15 mouse cellular contexts compared by ENCODE assay signal in the genomic region with DNA sequence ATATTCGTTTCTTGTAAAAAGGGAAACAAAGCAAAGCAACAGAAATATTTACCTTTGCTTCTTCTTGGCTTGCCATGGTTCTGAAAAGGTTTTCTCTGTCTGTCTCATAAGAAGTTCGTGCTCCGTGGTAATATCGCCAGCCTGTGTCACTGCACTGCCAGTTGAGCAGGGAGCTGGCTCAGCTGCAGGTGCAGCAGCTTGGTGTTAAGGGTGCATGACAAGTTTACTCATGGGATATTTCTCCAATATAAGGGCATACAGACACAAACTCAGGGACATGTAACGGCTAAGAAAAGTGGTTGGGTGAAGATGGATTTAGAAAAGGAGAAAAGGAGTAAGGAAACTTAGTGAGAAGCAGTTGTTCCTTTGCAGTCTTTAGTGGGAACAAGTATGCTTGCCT.
DNase-seq lines count a peak whose midpoint lies in the region; ATAC-seq and TF ChIP-seq lines count a peak whose summit lies in the region.
"Had no signal": no experiment of that assay in that cellular context is flagged by ENCODE, and none has a peak within 500 bp of the region (broad histone marks: within the 10 kb centered on the region; RNA-seq: fewer than 3 reads in every experiment).

No protein-coding gene starts in this region.

- no peaks in the 10 kb centered on the region for H3K79me2 ChIP-seq in MEL (ENCODE audit: control insufficient read depth, insufficient read depth, low read length, poor library complexity)

- WGBS in hindbrain, embryonic 13.5 days: 49% methylated on average over 5 of the region's 5 CpGs
- 49% methylated on average over 5 of the region's 5 CpGs for WGBS in hindbrain, embryonic 12.5 days
- WGBS in cerebellum, adult 2 months: 7% methylated on average over 5 of the region's 5 CpGs
- 38% methylated on average over 5 of the region's 5 CpGs for WGBS in forebrain, embryonic 12.5 days
- WGBS in limb, embryonic 10.5 days: 73% methylated on average over 5 of the region's 5 CpGs

- 0 out of 2 replicates have a peak, but pooled peaks cover 7% of the 10 kb centered on the region for H3K4me1 ChIP-seq in hindbrain, embryonic 13.5 days (replicated peaks)
- no peaks in the 10 kb centered on the region for H3K4me1 ChIP-seq in hindbrain, embryonic 12.5 days
- 0 out of 4 replicates have a peak, but pooled peaks cover 0 to 2% of the 10 kb centered on the region in 2 experiments for H3K4me1 ChIP-seq in MEL (ENCODE audit: control insufficient read depth in 1 of 2, insufficient read depth in 2 of 2, low read length in 2 of 2)
- H3K4me1 ChIP-seq in cerebellum, adult 2 months (ENCODE audit: control insufficient read depth, insufficient read depth, low read length): no peaks in the 10 kb centered on the region; the same call in 1 of the 2 replicates
- peaks cover 2% of the 10 kb centered on the region for H3K4me1 ChIP-seq in forebrain, embryonic 12.5 days
- H3K4me1 ChIP-seq in limb, embryonic 10.5 days: no peaks in the 10 kb centered on the region
- H3K4me1 ChIP-seq: heart, embryonic 12.5 days; liver, embryonic 13.5 days; megakaryocyte, embryonic 14.5 days had no signal

- no peaks in the 10 kb centered on the region for H3K36me3 ChIP-seq in hindbrain, embryonic 13.5 days
- H3K36me3 ChIP-seq in hindbrain, embryonic 12.5 days: no peaks in the 10 kb centered on the region
- no peaks in the 10 kb centered on the region for H3K36me3 ChIP-seq in MEL (ENCODE audit: control insufficient read depth in 1 of 2, insufficient read depth in 2 of 2, low read length in 2 of 2)
- no peaks in the 10 kb centered on the region for H3K36me3 ChIP-seq in forebrain, embryonic 12.5 days (replicated peaks)
- H3K36me3 ChIP-seq in limb, embryonic 10.5 days: no peaks in the 10 kb centered on the region
- H3K36me3 ChIP-seq: heart, embryonic 12.5 days; liver, embryonic 13.5 days had no signal

- TF ChIP-seq CTCF in MEL (IDR thresholded peaks at IDR 0.05 in 2 of 3, conservative IDR thresholded peaks at IDR 0.05 in 1 of 3; ENCODE audit: control insufficient read depth in 1 of 3, insufficient read depth in 1 of 3, low read depth in 2 of 3, low read length in 3 of 3, poor library complexity in 1 of 3, severe bottlenecking in 1 of 3): no peak
- TF ChIP-seq CTCF in cerebellum, adult 2 months (IDR thresholded peaks at IDR 0.05; ENCODE audit: borderline replicate concordance, insufficient read depth, low read depth, low read length): no peak

- no peaks in the 10 kb centered on the region for H3K9me3 ChIP-seq in hindbrain, embryonic 13.5 days
- H3K9me3 ChIP-seq in hindbrain, embryonic 12.5 days (replicated peaks): no peaks in the 10 kb centered on the region
- H3K9me3 ChIP-seq in MEL (replicated peaks; ENCODE audit: insufficient read depth, low read length): no peaks in the 10 kb centered on the region
- no peaks in the 10 kb centered on the region for H3K9me3 ChIP-seq in forebrain, embryonic 12.5 days
- no peaks in the 10 kb centered on the region for H3K9me3 ChIP-seq in limb, embryonic 10.5 days (replicated peaks)
- H3K9me3 ChIP-seq: heart, embryonic 12.5 days; liver, embryonic 13.5 days; megakaryocyte, embryonic 14.5 days had no signal

- H3K27ac ChIP-seq in hindbrain, embryonic 13.5 days: no peak overlapping the region
- no peak overlapping the region for H3K27ac ChIP-seq in hindbrain, embryonic 12.5 days
- no peak overlapping the region for H3K27ac ChIP-seq in MEL (ENCODE audit: control insufficient read depth, low read depth, low read length)
- H3K27ac ChIP-seq in cerebellum, adult 2 months (ENCODE audit: insufficient read depth, low read length): no peak overlapping the region
- H3K27ac ChIP-seq in forebrain, embryonic 12.5 days: peak overlapping the region; percentile 46; the same call in 1 of the 2 replicates
- no peak overlapping the region for H3K27ac ChIP-seq in limb, embryonic 10.5 days
- H3K27ac ChIP-seq: liver, embryonic 13.5 days had no signal

- H3K27me3 ChIP-seq in hindbrain, embryonic 13.5 days: no peaks in the 10 kb centered on the region
- H3K27me3 ChIP-seq in hindbrain, embryonic 12.5 days: no peaks in the 10 kb centered on the region
- no peaks in the 10 kb centered on the region for H3K27me3 ChIP-seq in MEL (ENCODE audit: control insufficient read depth in 1 of 2, insufficient read depth in 2 of 2, low read length in 2 of 2)
- no peaks in the 10 kb centered on the region for H3K27me3 ChIP-seq in cerebellum, adult 2 months (ENCODE audit: control insufficient read depth, insufficient read depth, low read length)
- no peaks in the 10 kb centered on the region for H3K27me3 ChIP-seq in forebrain, embryonic 12.5 days
- no peaks in the 10 kb centered on the region for H3K27me3 ChIP-seq in limb, embryonic 10.5 days (ENCODE audit: low read depth, poor library complexity, severe bottlenecking)
- H3K27me3 ChIP-seq: heart, embryonic 12.5 days; liver, embryonic 13.5 days; megakaryocyte, embryonic 14.5 days had no signal

- TF ChIP-seq EP300 in MEL (IDR thresholded peaks at IDR 0.05; ENCODE audit: low read depth in 1 of 2, low read length in 2 of 2): no peak

- no peak for TF ChIP-seq POLR2A in MEL (IDR thresholded peaks at IDR 0.05; ENCODE audit: control insufficient read depth in 1 of 2, insufficient read depth in 1 of 2, low read depth in 1 of 2, low read length in 2 of 2, poor library complexity in 1 of 2)
- TF ChIP-seq POLR2A in cerebellum, adult 2 months (IDR thresholded peaks at IDR 0.05; ENCODE audit: borderline replicate concordance, insufficient read depth, low read length): no peak

- DNase-seq in MEL (ENCODE audit: low read depth, low spot score): peak; percentile 11
- DNase-seq in cerebellum, adult 2 months: peak; percentile 51 to 55
- DNase-seq in heart, postnatal 4 days: no peak
- no peak for DNase-seq in limb, embryonic 10.5 days (ENCODE audit: low spot score)
- DNase-seq in T-cell, adult 2 months (ENCODE audit: low spot score): no peak
- DNase-seq: kidney, adult 11 months; kidney, postnatal 36 days; liver, embryonic 13.5 days; thymus, adult 2 months had no signal

- H3K4me3 ChIP-seq in hindbrain, embryonic 13.5 days: no peak overlapping the region
- H3K4me3 ChIP-seq in hindbrain, embryonic 12.5 days: no peak overlapping the region
- peak overlapping the region; percentile 42 to 43 for H3K4me3 ChIP-seq in MEL (ENCODE audit: control insufficient read depth in 1 of 2, insufficient read depth in 1 of 2, low read depth in 2 of 2, low read length in 2 of 2)
- H3K4me3 ChIP-seq in cerebellum, adult 2 months (replicated peaks; ENCODE audit: insufficient read depth, low read depth, low read length): peak overlapping the region; percentile 58
- no peak overlapping the region; the same call in 1 of the 2 replicates for H3K4me3 ChIP-seq in forebrain, embryonic 12.5 days (replicated peaks)
- H3K4me3 ChIP-seq in limb, embryonic 10.5 days: no peak overlapping the region
- H3K4me3 ChIP-seq: heart, embryonic 12.5 days; liver, embryonic 13.5 days; megakaryocyte, embryonic 14.5 days had no signal

- ATAC-seq in hindbrain, embryonic 13.5 days (ENCODE audit: low FRiP score): no peak
- ATAC-seq in hindbrain, embryonic 12.5 days (ENCODE audit: low FRiP score): no peak
- no peak for ATAC-seq in forebrain, embryonic 12.5 days (ENCODE audit: low FRiP score)
- ATAC-seq: lung, postnatal 0 days had no signal

- no peak for TF ChIP-seq RAD21 in MEL (IDR thresholded peaks at IDR 0.05; ENCODE audit: low read depth, low read length)

- 0 out of 2 replicates have a peak overlapping the region, but pooled peaks have one; percentile 11 for H3K4me2 ChIP-seq in hindbrain, embryonic 13.5 days
- H3K4me2 ChIP-seq in hindbrain, embryonic 12.5 days (replicated peaks): no peak overlapping the region
- H3K4me2 ChIP-seq in forebrain, embryonic 12.5 days: peak overlapping the region; percentile 25
- H3K4me2 ChIP-seq: heart, embryonic 12.5 days; liver, embryonic 13.5 days had no signal

- no peak overlapping the region for H3K9ac ChIP-seq in hindbrain, embryonic 13.5 days
- no peak overlapping the region for H3K9ac ChIP-seq in hindbrain, embryonic 12.5 days
- peak overlapping the region; percentile 20 for H3K9ac ChIP-seq in MEL (ENCODE audit: control insufficient read depth, low read depth, low read length, poor library complexity, severe bottlenecking)
- H3K9ac ChIP-seq in forebrain, embryonic 12.5 days: 0 out of 2 replicates have a peak overlapping the region, but pooled peaks have one; percentile 33
- H3K9ac ChIP-seq: heart, embryonic 12.5 days; liver, embryonic 13.5 days had no signal

TF ChIP-seq in MEL, 35 proteins besides CTCF, POLR2A, EP300 and RAD21:
- TF ChIP-seq NRF1 (IDR thresholded peaks at IDR 0.05; ENCODE audit: insufficient read depth, low read depth, low read length, poor library complexity, severe bottlenecking) (no peak), POLR2AphosphoS5 (IDR thresholded peaks at IDR 0.05; ENCODE audit: borderline replicate concordance, low read depth, low read length) (no peak), UBTF (IDR thresholded peaks at IDR 0.05; ENCODE audit: borderline replicate concordance, insufficient read depth, low read depth, low read length) (no peak), HCFC1 (IDR thresholded peaks at IDR 0.05; ENCODE audit: low read depth, low read length) (no peak)

Comparison
In these comparisons a context has a peak if more than half of its experiments do, and no peak if none do; other contexts are left out.
1. H3K4me3 ChIP-seq: peak in MEL (2 of 2) and cerebellum, adult 2 months (single experiment); none in hindbrain, embryonic 13.5 days (single experiment), hindbrain, embryonic 12.5 days (single experiment), forebrain, embryonic 12.5 days (single experiment) and limb, embryonic 10.5 days (single experiment).
2. H3K9ac ChIP-seq: peak in MEL (single experiment) and forebrain, embryonic 12.5 days (single experiment); none in hindbrain, embryonic 13.5 days (single experiment) and hindbrain, embryonic 12.5 days (single experiment).
3. DNase-seq: peak in MEL (single experiment) and cerebellum, adult 2 months (2 of 2); none in heart, postnatal 4 days (single experiment), limb, embryonic 10.5 days (single experiment) and T-cell, adult 2 months (single experiment).